Mouse (Mus musculus) MEL (cell line): ENCODE results near the gene Mapk7. TPM values are rescaled to one million over a fixed set of nuclear protein-coding genes. Genes with fewer than 3 reads are reported as not detected.

Experiments used
- DNase-seq: peaks from one replicate; pipeline ENCODE4 v3.0.0; 2011; ENCODE audit warnings: low read depth, low spot score
- H3K27ac ChIP-seq: 2 replicates; pipeline ENCODE4 v1.5.1; 2012; ENCODE audit warnings: low read depth, mild to moderate bottlenecking, control low read depth, low read length, moderate library complexity; ENCODE audit not compliant: control insufficient read depth
- H3K27me3 ChIP-seq, 2 experiments: fragments of 150-350 bp in 1 of 2; sonication (generic) in 1 of 2; 2 replicates each; pipeline ENCODE4 v1.6.1; 2012; ENCODE audit warnings: low read length in 2 of 2, mild to moderate bottlenecking in 2 of 2, improper control_type of control experiment in 1 of 2, moderate library complexity in 1 of 2; ENCODE audit not compliant: insufficient read depth in 2 of 2, control insufficient read depth in 1 of 2
- H3K36me3 ChIP-seq, 2 experiments: 2 replicates each; pipeline ENCODE4 v1.6.1; 2012 to 2014; ENCODE audit warnings: low read length in 2 of 2, improper control_type of control experiment in 1 of 2, inconsistent platforms in 1 of 2, mild to moderate bottlenecking in 1 of 2; ENCODE audit not compliant: insufficient read depth in 2 of 2, control insufficient read depth in 1 of 2
- H3K4me1 ChIP-seq, 2 experiments: fragments of 150-350 bp in 1 of 2; sonication (generic) in 1 of 2; 2 replicates each; pipeline ENCODE4 v1.6.1; 2012; ENCODE audit warnings: low read length in 2 of 2, improper control_type of control experiment in 1 of 2, mild to moderate bottlenecking in 1 of 2; ENCODE audit not compliant: insufficient read depth in 2 of 2, control insufficient read depth in 1 of 2
- H3K4me3 ChIP-seq, 2 experiments: fragments of 150-350 bp in 1 of 2; sonication (generic) in 1 of 2; 2 replicates each; pipeline ENCODE4 v1.5.1; 2012; ENCODE audit warnings: low read depth in 2 of 2, low read length in 2 of 2, mild to moderate bottlenecking in 2 of 2, moderate library complexity in 2 of 2, control low read depth in 1 of 2, improper control_type of control experiment in 1 of 2; ENCODE audit not compliant: control insufficient read depth in 1 of 2, insufficient read depth in 1 of 2
- H3K79me2 ChIP-seq: 2 replicates; pipeline ENCODE4 v1.6.1; 2012; ENCODE audit warnings: mild to moderate bottlenecking, low read length, moderate library complexity; ENCODE audit not compliant: control insufficient read depth, poor library complexity, insufficient read depth
- H3K9ac ChIP-seq: 2 replicates; pipeline ENCODE4 v1.6.1; 2012; ENCODE audit warnings: low read depth, mild to moderate bottlenecking, control low read depth, low read length, moderate library complexity; ENCODE audit not compliant: control insufficient read depth, poor library complexity, severe bottlenecking
- H3K9me3 ChIP-seq: fragments of 150-350 bp; sonication (generic); replicated peaks from 2 replicates; pipeline ENCODE4 v1.6.1; 2012; ENCODE audit warnings: mild to moderate bottlenecking, low read length, improper control_type of control experiment, moderate library complexity; ENCODE audit not compliant: insufficient read depth
- BHLHE40 ChIP-seq: IDR thresholded peaks from 2 replicates; pipeline ENCODE4 v1.6.1; 2012; ENCODE audit warnings: low read depth, mild to moderate bottlenecking, inconsistent platforms, low read length, improper control_type of control experiment, borderline replicate concordance
- CHD1 ChIP-seq: IDR thresholded peaks from 2 replicates; pipeline ENCODE4 v1.6.1; 2012; ENCODE audit warnings: low read depth, mild to moderate bottlenecking, inconsistent platforms, low read length, improper control_type of control experiment
- CHD2 ChIP-seq: IDR thresholded peaks from 2 replicates; pipeline ENCODE4 v1.6.1; 2011; ENCODE audit warnings: low read length, improper control_type of control experiment
- CTCF ChIP-seq, 3 experiments: IDR thresholded peaks in 2 of 3; conservative IDR thresholded peaks in 1 of 3; 2 replicates each; pipeline ENCODE4 v1.5.1; 2011 to 2012; ENCODE audit warnings: low read length in 3 of 3, low read depth in 2 of 3, mild to moderate bottlenecking in 2 of 3, improper control_type of control experiment in 1 of 3, inconsistent platforms in 1 of 3, mixed read lengths in 1 of 3, moderate library complexity in 1 of 3; ENCODE audit not compliant: control insufficient read depth in 1 of 3, insufficient read depth in 1 of 3, poor library complexity in 1 of 3, severe bottlenecking in 1 of 3
- E2F4 ChIP-seq: IDR thresholded peaks from 2 replicates; pipeline ENCODE4 v1.6.1; 2011; ENCODE audit warnings: low read depth, low read length, improper control_type of control experiment, borderline replicate concordance
- ELF1 ChIP-seq: IDR thresholded peaks from 2 replicates; pipeline ENCODE4 v1.6.1; 2014; ENCODE audit warnings: low read depth, mild to moderate bottlenecking, inconsistent platforms, low read length, improper control_type of control experiment, moderate library complexity
- ETS1 ChIP-seq: IDR thresholded peaks from 2 replicates; pipeline ENCODE4 v1.6.1; 2012; ENCODE audit warnings: low read depth, mild to moderate bottlenecking, inconsistent platforms, low read length, improper control_type of control experiment, moderate library complexity
- HCFC1 ChIP-seq: IDR thresholded peaks from 2 replicates; pipeline ENCODE4 v1.6.1; 2012; ENCODE audit warnings: low read depth, mild to moderate bottlenecking, inconsistent platforms, low read length, improper control_type of control experiment, moderate library complexity
- JUND ChIP-seq: IDR thresholded peaks from 2 replicates; pipeline ENCODE4 v1.6.1; 2011; ENCODE audit warnings: low read depth, mild to moderate bottlenecking, improper control_type of control experiment, low read length
- KAT2A ChIP-seq: conservative IDR thresholded peaks from 2 replicates; pipeline ENCODE4 v1.6.1; 2012; ENCODE audit warnings: low read depth, low read length, improper control_type of control experiment, inconsistent platforms
- MAFK ChIP-seq: IDR thresholded peaks from 2 replicates; pipeline ENCODE4 v1.6.1; 2011; ENCODE audit warnings: low read depth, mild to moderate bottlenecking, low read length, improper control_type of control experiment, borderline replicate concordance
- MAX ChIP-seq: IDR thresholded peaks from 2 replicates; pipeline ENCODE4 v1.6.1; 2011; ENCODE audit warnings: low read length, improper control_type of control experiment
- MAZ ChIP-seq: IDR thresholded peaks from 2 replicates; pipeline ENCODE4 v1.6.1; 2012; ENCODE audit warnings: low read depth, mild to moderate bottlenecking, inconsistent platforms, low read length, improper control_type of control experiment
- MXI1 ChIP-seq: IDR thresholded peaks from 2 replicates; pipeline ENCODE4 v1.6.1; 2011; ENCODE audit warnings: mild to moderate bottlenecking, low read depth, low read length, improper control_type of control experiment
- MYC ChIP-seq: IDR thresholded peaks from 2 replicates; pipeline ENCODE4 v1.6.1; 2011; ENCODE audit warnings: low read depth, mild to moderate bottlenecking, low read length, improper control_type of control experiment, moderate library complexity
- NELFE ChIP-seq: IDR thresholded peaks from 2 replicates; pipeline ENCODE4 v1.6.1; 2011; ENCODE audit warnings: low read depth, low read length, improper control_type of control experiment
- NRF1 ChIP-seq: IDR thresholded peaks from 2 replicates; pipeline ENCODE4 v1.6.1; 2014; ENCODE audit warnings: low read depth, mild to moderate bottlenecking, inconsistent platforms, low read length, improper control_type of control experiment, moderate library complexity; ENCODE audit not compliant: poor library complexity, insufficient read depth, severe bottlenecking
- POLR2AphosphoS2 ChIP-seq: IDR thresholded peaks from 2 replicates; pipeline ENCODE4 v1.6.1; 2011; ENCODE audit warnings: low read length, improper control_type of control experiment
- POLR2AphosphoS5 ChIP-seq: IDR thresholded peaks from 2 replicates; pipeline ENCODE4 v1.6.1; 2012; ENCODE audit warnings: low read depth, borderline replicate concordance, mild to moderate bottlenecking, inconsistent platforms, low read length, moderate library complexity, mixed read lengths
- RCOR1 ChIP-seq: IDR thresholded peaks from 2 replicates; pipeline ENCODE4 v1.6.1; 2012; ENCODE audit warnings: low read depth, mild to moderate bottlenecking, inconsistent platforms, low read length, improper control_type of control experiment
- SIN3A ChIP-seq: IDR thresholded peaks from 2 replicates; pipeline ENCODE4 v1.6.1; 2012; ENCODE audit warnings: low read length, improper control_type of control experiment, inconsistent platforms
- SMC3 ChIP-seq: IDR thresholded peaks from 2 replicates; pipeline ENCODE4 v1.6.1; 2011; ENCODE audit warnings: low read depth, low read length, improper control_type of control experiment
- TAL1 ChIP-seq: IDR thresholded peaks from 2 replicates; pipeline ENCODE4 v1.6.1; 2012; ENCODE audit warnings: mild to moderate bottlenecking, inconsistent platforms, low read length, moderate library complexity, mixed read lengths
- TBP ChIP-seq: IDR thresholded peaks from 2 replicates; pipeline ENCODE4 v1.8.0; 2011; ENCODE audit warnings: low read depth, low read length, improper control_type of control experiment
- TCF12 ChIP-seq: IDR thresholded peaks from 2 replicates; pipeline ENCODE4 v1.6.1; 2014; ENCODE audit warnings: low read depth, mild to moderate bottlenecking, inconsistent platforms, low read length, improper control_type of control experiment, moderate library complexity
- UBTF ChIP-seq: IDR thresholded peaks from 2 replicates; pipeline ENCODE4 v1.6.1; 2012; ENCODE audit warnings: low read depth, mild to moderate bottlenecking, inconsistent platforms, low read length, improper control_type of control experiment, moderate library complexity, borderline replicate concordance; ENCODE audit not compliant: insufficient read depth
- USF1 ChIP-seq: IDR thresholded peaks from 2 replicates; pipeline ENCODE4 v1.6.1; 2014; ENCODE audit warnings: low read depth, mild to moderate bottlenecking, inconsistent platforms, low read length, improper control_type of control experiment, moderate library complexity
- USF2 ChIP-seq, 2 experiments: IDR thresholded peaks; 2 replicates each; pipeline ENCODE4 v1.6.1; 2011 to 2012; ENCODE audit warnings: improper control_type of control experiment in 2 of 2, low read length in 2 of 2, borderline replicate concordance in 1 of 2, inconsistent platforms in 1 of 2, low read depth in 1 of 2, mild to moderate bottlenecking in 1 of 2; ENCODE audit not compliant: insufficient read depth in 1 of 2
- ZC3H11A ChIP-seq: IDR thresholded peaks from 2 replicates; pipeline ENCODE4 v1.6.1; 2012; ENCODE audit warnings: low read depth, mild to moderate bottlenecking, inconsistent platforms, low read length, improper control_type of control experiment
- ZKSCAN1 ChIP-seq: IDR thresholded peaks from 2 replicates; pipeline ENCODE4 v1.6.1; 2012; ENCODE audit warnings: low read depth, mild to moderate bottlenecking, inconsistent platforms, low read length, improper control_type of control experiment, moderate library complexity
- ZMIZ1 ChIP-seq: IDR thresholded peaks from 2 replicates; pipeline ENCODE4 v1.6.1; 2012; ENCODE audit warnings: low read depth, mild to moderate bottlenecking, inconsistent platforms, low read length, improper control_type of control experiment, moderate library complexity
- ZNF384 ChIP-seq: IDR thresholded peaks from 2 replicates; pipeline ENCODE4 v1.6.1; 2012; ENCODE audit warnings: low read depth, mild to moderate bottlenecking, inconsistent platforms, low read length, improper control_type of control experiment
- polyA plus RNA-seq, 2 experiments: library from polyadenylated mRNA; stranded (reverse) in 1 of 2; unstranded in 1 of 2; fragments of >175 nt in 1 of 2; fragments of >200 nt in 1 of 2; gene quantifications; 2 replicates each; pipeline versions ENCODE4 v1.2.1 to v1.2.4; 2012; ENCODE audit warnings: low replicate concordance in 2 of 2, low read depth in 1 of 2; ENCODE audit not compliant: insufficient read length in 2 of 2, insufficient read depth in 1 of 2, missing spikeins in 1 of 2
- total RNA-seq: library from RNA; depleted of rRNA; stranded (reverse); fragments of 300-350 nt; gene quantifications from 2 replicates; pipeline ENCODE4 v1.2.3, GENCODE M21; 2012

Mapk7 gene
- total and polyA plus RNA-seq, 3 experiments = 12.6 to 25.3 TPM; not detected in 1

- TF ChIP-seq BHLHE40 (no peak), NELFE (no peak), SIN3A (no peak), USF2 (IDR thresholded peaks at IDR 0.05; ENCODE audit: borderline replicate concordance in 1 of 2, insufficient read depth in 1 of 2, low read depth in 1 of 2, low read length in 2 of 2) (no peak), TCF12 (no peak), KAT2A (no peak), ZNF384 (no peak), ELF1 (no peak), ZKSCAN1 (no peak), ZMIZ1 (no peak), MAX (no peak)
- TF ChIP-seq, all 39 proteins: peak for 4
These were observed 20.7 kb upstream of the Mapk7 start (continued) for GRCm38 (mm10) chr11:61514953-61515352.

- H3K27ac ChIP-seq = peak within 1 kb of the TSS; percentile 47
- TF ChIP-seq TBP (0 out of 2 replicates have a peak, but pooled peaks have one; percentile 18), RCOR1 (no peak), UBTF (no peak), POLR2AphosphoS5 (no peak), USF1 (peak; percentile 95), TCF12 (peak; percentile 51; the same call in 1 of the 2 replicates), MAZ (no peak), KAT2A (no peak; the same call in 1 of the 2 replicates), NRF1 (peak; percentile 78), SMC3 (peak; percentile 92), NELFE (peak; percentile 44; the same call in 1 of the 2 replicates), POLR2AphosphoS2 (no peak), TAL1 (no peak), ZC3H11A (peak; percentile 93), MYC (peak; percentile 97), ELF1 (peak; percentile 83), JUND (no peak), ZNF384 (no peak), CTCF (IDR thresholded peaks at IDR 0.05 in 2 of 3, conservative IDR thresholded peaks at IDR 0.05 in 1 of 3; ENCODE audit: control insufficient read depth in 1 of 3, insufficient read depth in 1 of 3, low read depth in 2 of 3, low read length in 3 of 3, poor library complexity in 1 of 3, severe bottlenecking in 1 of 3) (peak; percentile 91 to 100 (median 98)), E2F4 (0 out of 2 replicates have a peak, but pooled peaks have one; percentile 80), BHLHE40 (peak; percentile 98), HCFC1 (peak; percentile 90), CHD2 (no peak), CHD1 (no peak), ZKSCAN1 (no peak), MXI1 (peak; percentile 96), ETS1 (peak; percentile 35; the same call in 1 of the 2 replicates), USF2 (IDR thresholded peaks at IDR 0.05; ENCODE audit: borderline replicate concordance in 1 of 2, insufficient read depth in 1 of 2, low read depth in 1 of 2, low read length in 2 of 2) (peak; percentile 29 to 68; a peak in 2 of 4 replicates), MAX (peak; percentile 99), SIN3A (peak; percentile 98), MAFK (no peak)
These were observed 10.6 kb upstream of the Mapk7 start, which contains the start of gene B9d1 for GRCm38 (mm10) chr11:61504713-61505257. Gene B9d1, plus strand, starts transcription at chr11:61505144.

More at GRCm38 (mm10) chr11:61504713-61505257, 10.6 kb upstream of the Mapk7 start, which contains the start of gene B9d1:
- Histone ChIP-seq H3K9ac (peak within 1 kb of the TSS; percentile 80), H3K4me1 (peaks cover 0 to 12% of the 10 kb centered on the region in 2 experiments; a peak in 2 of 4 replicates), H3K79me2 (no peaks in the 10 kb centered on the region; the same call in 1 of the 2 replicates), H3K27me3 (no peaks in the 10 kb centered on the region), H3K36me3 (peaks cover 0 to 3% of the 10 kb centered on the region in 2 experiments; a peak in 1 of 4 replicates), H3K4me3 (peak within 1 kb of the TSS; percentile 62 to 74), H3K9me3 (no peaks in the 10 kb centered on the region)
- DNase-seq = peak; percentile 99
